ENCODE assay signal across 14 mouse cellular contexts in the genomic region with DNA sequence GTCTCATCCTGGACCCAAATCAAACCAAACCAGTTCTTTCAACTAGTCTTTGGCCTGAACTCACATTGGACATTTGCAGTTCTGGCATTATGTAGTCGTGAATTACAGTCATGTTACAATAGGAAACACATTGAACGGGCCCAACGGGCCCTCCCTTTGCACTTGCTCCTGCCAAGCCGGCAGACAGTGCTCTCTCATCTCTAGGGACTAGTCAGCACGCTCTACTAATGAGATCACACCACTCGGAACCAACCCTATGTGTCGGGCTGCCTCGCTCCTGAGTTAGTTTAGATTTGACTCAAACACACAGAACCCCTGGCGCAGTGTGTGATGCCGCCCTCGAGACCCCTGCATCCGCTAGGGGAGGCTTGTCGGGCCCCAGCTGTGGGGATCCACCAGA. TPM values are rescaled to one million over a fixed set of nuclear protein-coding genes. Genes with fewer than 3 reads are reported as not detected.
DNase-seq lines count a peak whose midpoint lies in the region; ATAC-seq and TF ChIP-seq lines count a peak whose summit lies in the region.
"Had no signal": no experiment of that assay in that cellular context is flagged by ENCODE, and none has a peak within 500 bp of the region (broad histone marks: within the 10 kb centered on the region; RNA-seq: fewer than 3 reads in every experiment).

No protein-coding gene starts in this region.

- peak; percentile 51; the same call in 1 of the 2 replicates for ATAC-seq in embryonic facial prominence, embryonic 14.5 days (ENCODE audit: low read depth)
- ATAC-seq in kidney, postnatal 0 days (replicated peaks; ENCODE audit: low FRiP score, low read depth), result no peak
- no peak for ATAC-seq in stomach, embryonic 16.5 days (ENCODE audit: insufficient read depth, low FRiP score)
- no peak for ATAC-seq in midbrain, embryonic 14.5 days (ENCODE audit: low FRiP score, low TSS enrichment)

- no peak overlapping the region for H3K9ac ChIP-seq in embryonic facial prominence, embryonic 14.5 days (ENCODE audit: low read depth, low read length)
- H3K9ac ChIP-seq in kidney, postnatal 0 days (ENCODE audit: low read depth, low read length), result no peak overlapping the region
- H3K9ac ChIP-seq in stomach, embryonic 16.5 days (ENCODE audit: low read length), result no peak overlapping the region
- no peak overlapping the region for H3K9ac ChIP-seq in midbrain, embryonic 14.5 days (replicated peaks; ENCODE audit: low read length)
- H3K9ac ChIP-seq: hindbrain, embryonic 14.5 days had no signal

- TF ChIP-seq CTCF in kidney, postnatal 0 days (IDR thresholded peaks at IDR 0.05; ENCODE audit: low read depth), result no peak

- H3K27me3 ChIP-seq in embryonic facial prominence, embryonic 14.5 days (replicated peaks; ENCODE audit: control insufficient read depth, insufficient read depth, low read length), result no peaks in the 10 kb centered on the region
- H3K27me3 ChIP-seq in embryonic facial prominence, embryonic 10.5 days (replicated peaks; ENCODE audit: low read depth, poor library complexity, severe bottlenecking), result no peaks in the 10 kb centered on the region
- H3K27me3 ChIP-seq in kidney, postnatal 0 days (ENCODE audit: insufficient read depth, low read length), result no peaks in the 10 kb centered on the region
- no peaks in the 10 kb centered on the region for H3K27me3 ChIP-seq in stomach, embryonic 16.5 days (ENCODE audit: control insufficient read depth, insufficient read depth, low read length)
- H3K27me3 ChIP-seq in midbrain, embryonic 14.5 days (ENCODE audit: control insufficient read depth, insufficient read depth, low read length), result no peaks in the 10 kb centered on the region

- H3K9me3 ChIP-seq in embryonic facial prominence, embryonic 14.5 days (ENCODE audit: control insufficient read depth, low read length), result no peaks in the 10 kb centered on the region
- H3K9me3 ChIP-seq in embryonic facial prominence, embryonic 10.5 days, result no peaks in the 10 kb centered on the region
- no peaks in the 10 kb centered on the region for H3K9me3 ChIP-seq in kidney, postnatal 0 days (replicated peaks; ENCODE audit: low read length)
- H3K9me3 ChIP-seq in stomach, embryonic 16.5 days (replicated peaks; ENCODE audit: control insufficient read depth, low read length), result no peaks in the 10 kb centered on the region
- H3K9me3 ChIP-seq in midbrain, embryonic 14.5 days (ENCODE audit: control insufficient read depth, low read length), result no peaks in the 10 kb centered on the region
- H3K9me3 ChIP-seq: megakaryocyte, embryonic 14.5 days had no signal

- H3K4me1 ChIP-seq in embryonic facial prominence, embryonic 14.5 days (ENCODE audit: control insufficient read depth, insufficient read depth, low read length), result no peaks in the 10 kb centered on the region
- peaks cover 21% of the 10 kb centered on the region for H3K4me1 ChIP-seq in embryonic facial prominence, embryonic 10.5 days
- H3K4me1 ChIP-seq in kidney, postnatal 0 days (replicated peaks; ENCODE audit: insufficient read depth, low read length), result no peaks in the 10 kb centered on the region
- H3K4me1 ChIP-seq in stomach, embryonic 16.5 days (ENCODE audit: control insufficient read depth, insufficient read depth, low read length), result peaks cover 13% of the 10 kb centered on the region
- H3K4me1 ChIP-seq in midbrain, embryonic 14.5 days (ENCODE audit: control insufficient read depth, insufficient read depth, low read length), result no peaks in the 10 kb centered on the region

- no peaks in the 10 kb centered on the region for H3K36me3 ChIP-seq in embryonic facial prominence, embryonic 14.5 days (ENCODE audit: control insufficient read depth, insufficient read depth, low read length)
- H3K36me3 ChIP-seq in embryonic facial prominence, embryonic 10.5 days (replicated peaks), result no peaks in the 10 kb centered on the region
- H3K36me3 ChIP-seq in kidney, postnatal 0 days (ENCODE audit: insufficient read depth, low read length), result no peaks in the 10 kb centered on the region
- H3K36me3 ChIP-seq in stomach, embryonic 16.5 days (ENCODE audit: control insufficient read depth, insufficient read depth, low read length), result no peaks in the 10 kb centered on the region
- H3K36me3 ChIP-seq in midbrain, embryonic 14.5 days (ENCODE audit: control insufficient read depth, insufficient read depth, low read length), result no peaks in the 10 kb centered on the region

- no peak overlapping the region for H3K4me2 ChIP-seq in embryonic facial prominence, embryonic 14.5 days (ENCODE audit: low read depth, low read length)
- no peak overlapping the region for H3K4me2 ChIP-seq in kidney, postnatal 0 days (ENCODE audit: low read length)
- H3K4me2 ChIP-seq in stomach, embryonic 16.5 days (ENCODE audit: low read depth, low read length), result no peak overlapping the region
- no peak overlapping the region for H3K4me2 ChIP-seq in midbrain, embryonic 14.5 days (ENCODE audit: low read length)
- H3K4me2 ChIP-seq: hindbrain, embryonic 14.5 days had no signal

- DNase-seq in embryonic facial prominence, embryonic 14.5 days (ENCODE audit: low spot score), result peak; percentile 61
- no peak for DNase-seq in embryonic facial prominence, embryonic 10.5 days (ENCODE audit: low spot score)
- DNase-seq in kidney, postnatal 0 days (ENCODE audit: low spot score), result no peak
- no peak for DNase-seq in kidney, postnatal 36 days
- DNase-seq in heart, adult 9 months (ENCODE audit: low spot score in 2 of 2), result peak; percentile 71 to 76
- DNase-seq in midbrain, embryonic 14.5 days, result no peak
- no peak for DNase-seq in layer of hippocampus, postnatal 25 days (ENCODE audit: extremely low spot score in 1 of 2, low spot score in 1 of 2)
- DNase-seq: adrenal gland, adult 2 months; right cerebral cortex, postnatal 4 days had no signal

- no peak overlapping the region for H3K27ac ChIP-seq in embryonic facial prominence, embryonic 14.5 days (replicated peaks; ENCODE audit: low read depth, low read length)
- H3K27ac ChIP-seq in embryonic facial prominence, embryonic 10.5 days (replicated peaks), result no peak overlapping the region
- peak overlapping the region; percentile 50 for H3K27ac ChIP-seq in kidney, postnatal 0 days
- H3K27ac ChIP-seq in stomach, embryonic 16.5 days (ENCODE audit: low read length), result 0 out of 2 replicates have a peak overlapping the region, but pooled peaks have one; percentile 0
- no peak overlapping the region for H3K27ac ChIP-seq in midbrain, embryonic 14.5 days (replicated peaks; ENCODE audit: low read depth, low read length)
- H3K27ac ChIP-seq: hindbrain, embryonic 14.5 days had no signal

- WGBS in embryonic facial prominence, embryonic 14.5 days, result 66% methylated on average over 13 of the region's 13 CpGs
- 81% methylated on average over 13 of the region's 13 CpGs for WGBS in embryonic facial prominence, embryonic 10.5 days
- WGBS in kidney, postnatal 0 days, result 72% methylated on average over 13 of the region's 13 CpGs
- WGBS in stomach, embryonic 16.5 days, result 66% methylated on average over 13 of the region's 13 CpGs
- 76% methylated on average over 13 of the region's 13 CpGs for WGBS in midbrain, embryonic 14.5 days

- H3K4me3 ChIP-seq in embryonic facial prominence, embryonic 14.5 days (ENCODE audit: low read depth, low read length), result no peak overlapping the region
- no peak overlapping the region for H3K4me3 ChIP-seq in embryonic facial prominence, embryonic 10.5 days
- no peak overlapping the region for H3K4me3 ChIP-seq in kidney, postnatal 0 days (replicated peaks; ENCODE audit: low read depth, low read length)
- no peak overlapping the region for H3K4me3 ChIP-seq in stomach, embryonic 16.5 days (replicated peaks; ENCODE audit: low read length)
- H3K4me3 ChIP-seq in midbrain, embryonic 14.5 days (replicated peaks; ENCODE audit: low read depth, low read length), result no peak overlapping the region
- H3K4me3 ChIP-seq: megakaryocyte, embryonic 14.5 days; myocyte had no signal

RNA-seq across cellular contexts. Expression of a gene that starts 7.0 kb away (rescaled TPM):
- polyA plus RNA-seq in embryonic facial prominence, embryonic 14.5 days (2014; fragmentation: Nextera tagmentation; extraction: Ambion mirVana), result 20.8 and 30.5 TPM in 2 replicates
- 5.4 and 6.9 TPM in 2 replicates for polyA plus RNA-seq in embryonic facial prominence, embryonic 10.5 days (2016; fragmentation: Nextera tagmentation; extraction: Ambion mirVana)
- polyA plus RNA-seq in kidney, postnatal 0 days (2015; fragmentation: Nextera tagmentation; extraction: Ambion mirVana), result 265 and 334 TPM in 2 replicates
- 54.7 and 59.3 TPM in 2 replicates for polyA plus RNA-seq in stomach, embryonic 16.5 days (2015; fragmentation: Nextera tagmentation; extraction: Ambion mirVana)
- 2.1 and 4.1 TPM in 2 replicates for polyA plus RNA-seq in midbrain, embryonic 14.5 days (2014; fragmentation: Nextera tagmentation; extraction: Ambion mirVana)
- 1 to 10 TPM; 2.9 to 4.3 TPM for total RNA-seq in layer of hippocampus, postnatal 25 days (2021)

RNA-seq across cellular contexts. Expression of a gene that starts 52.6 kb away (rescaled TPM):
- polyA plus RNA-seq in embryonic facial prominence, embryonic 14.5 days (2014; fragmentation: Nextera tagmentation; extraction: Ambion mirVana), result 30.0 and 31.9 TPM in 2 replicates
- polyA plus RNA-seq in embryonic facial prominence, embryonic 10.5 days (2016; fragmentation: Nextera tagmentation; extraction: Ambion mirVana), result 48.9 and 49.4 TPM in 2 replicates
- 31.5 and 37.7 TPM in 2 replicates for polyA plus RNA-seq in kidney, postnatal 0 days (2015; fragmentation: Nextera tagmentation; extraction: Ambion mirVana)
- 23.9 and 26.4 TPM in 2 replicates for polyA plus RNA-seq in stomach, embryonic 16.5 days (2015; fragmentation: Nextera tagmentation; extraction: Ambion mirVana)
- polyA plus RNA-seq in midbrain, embryonic 14.5 days (2014; fragmentation: Nextera tagmentation; extraction: Ambion mirVana), result 43.6 and 51.1 TPM in 2 replicates
- total RNA-seq in layer of hippocampus, postnatal 25 days (2021), result 10 to 100 TPM; 46.6 to 51.4 TPM

RNA-seq across cellular contexts. Expression of a gene that starts 57.3 kb away (rescaled TPM):
- 0.72 and 0.98 TPM in 2 replicates for polyA plus RNA-seq in embryonic facial prominence, embryonic 14.5 days (2014; fragmentation: Nextera tagmentation; extraction: Ambion mirVana)
- 0.34 and 0.36 TPM in 2 replicates for polyA plus RNA-seq in embryonic facial prominence, embryonic 10.5 days (2016; fragmentation: Nextera tagmentation; extraction: Ambion mirVana)
- polyA plus RNA-seq in kidney, postnatal 0 days (2015; fragmentation: Nextera tagmentation; extraction: Ambion mirVana), result 0.45 and 0.48 TPM in 2 replicates
- 1.3 TPM in 2 replicates for polyA plus RNA-seq in stomach, embryonic 16.5 days (2015; fragmentation: Nextera tagmentation; extraction: Ambion mirVana)
- 1.1 and 1.8 TPM in 2 replicates for polyA plus RNA-seq in midbrain, embryonic 14.5 days (2014; fragmentation: Nextera tagmentation; extraction: Ambion mirVana)
- total RNA-seq in layer of hippocampus, postnatal 25 days (2021), result 1 to 10 TPM; 1.3 to 1.7 TPM
- total RNA-seq: gastrocnemius, postnatal 36 days had no signal
- polyA plus RNA-seq: myocyte had no signal

Comparison
In these comparisons a context has a peak if more than half of its experiments do, and no peak if none do; other contexts are left out.
1. DNase-seq: peak in embryonic facial prominence, embryonic 14.5 days (single experiment) and heart, adult 9 months (2 of 2); none in embryonic facial prominence, embryonic 10.5 days (single experiment), kidney, postnatal 0 days (single experiment), kidney, postnatal 36 days (0 of 2), midbrain, embryonic 14.5 days (single experiment) and layer of hippocampus, postnatal 25 days (0 of 2).
2. H3K27ac ChIP-seq: peak in kidney, postnatal 0 days (single experiment) and stomach, embryonic 16.5 days (single experiment); none in embryonic facial prominence, embryonic 14.5 days (single experiment), embryonic facial prominence, embryonic 10.5 days (single experiment) and midbrain, embryonic 14.5 days (single experiment).